Mouse (Mus musculus) monocyte, adult 2 months (primary cell): Measurements from ENCODE around the gene Arl2bp.

Experiments used
- DNase-seq, 2 experiments: peaks; one replicate each; pipeline ENCODE4 v3.0.0; 2022; ENCODE audit warnings: low spot score in 2 of 2, low read depth in 1 of 2

The Arl2bp gene

GRCm38 (mm10) chr8:94666456-94667308, at the start of gene Arl2bp:
Arl2bp (plus strand) TSS chr8:94666600.
- peak; percentile 77 to 85 for DNase-seq

GRCm38 (mm10) chr8:94624885-94625284, 41.5 kb upstream of the Arl2bp start:
- no peak for DNase-seq

- no peak for DNase-seq
These were observed 32.7 kb upstream of the Arl2bp start for GRCm38 (mm10) chr8:94633564-94634194.

GRCm38 (mm10) chr8:94634211-94634610, 32.2 kb upstream of the Arl2bp start:
- no peak for DNase-seq

GRCm38 (mm10) chr8:94641183-94641582, 25.2 kb upstream of the Arl2bp start:
- DNase-seq = no peak

GRCm38 (mm10) chr8:94641938-94642337, 24.5 kb upstream of the Arl2bp start:
- no peak for DNase-seq

- no peak for DNase-seq
These were observed 21.2 kb upstream of the Arl2bp start for GRCm38 (mm10) chr8:94645202-94645601.

- no peak for DNase-seq
These were observed 20.2 kb upstream of the Arl2bp start for GRCm38 (mm10) chr8:94646165-94646564.

GRCm38 (mm10) chr8:94649496-94649895, 16.9 kb upstream of the Arl2bp start:
- DNase-seq = no peak

GRCm38 (mm10) chr8:94652951-94653350, 13.4 kb upstream of the Arl2bp start:
- no peak for DNase-seq

GRCm38 (mm10) chr8:94654994-94655393, 11.4 kb upstream of the Arl2bp start:
- DNase-seq = no peak

- no peak for DNase-seq
These were observed 8.4 kb upstream of the Arl2bp start for GRCm38 (mm10) chr8:94658031-94658430.

GRCm38 (mm10) chr8:94660418-94660817, 6.0 kb upstream of the Arl2bp start:
- no peak for DNase-seq

GRCm38 (mm10) chr8:94664722-94665121, 1.7 kb upstream of the Arl2bp start:
- DNase-seq = no peak

GRCm38 (mm10) chr8:94674384-94674783, 8.0 kb downstream of the Arl2bp start:
- no peak for DNase-seq

- no peak for DNase-seq
These were observed 9.5 kb downstream of the Arl2bp start for GRCm38 (mm10) chr8:94675923-94676322.

GRCm38 (mm10) chr8:94678582-94678981, 12.2 kb downstream of the Arl2bp start:
- DNase-seq = no peak

GRCm38 (mm10) chr8:94680414-94680813, 14.0 kb downstream of the Arl2bp start:
- no peak for DNase-seq

- no peak for DNase-seq
These were observed 16.5 kb downstream of the Arl2bp start for GRCm38 (mm10) chr8:94682732-94683524.

- DNase-seq = no peak
These were observed 17.9 kb downstream of the Arl2bp start for GRCm38 (mm10) chr8:94684287-94684686.

- no peak for DNase-seq
These were observed 19.6 kb downstream of the Arl2bp start for GRCm38 (mm10) chr8:94685953-94686352.

GRCm38 (mm10) chr8:94694701-94695100, 28.3 kb downstream of the Arl2bp start:
- DNase-seq = no peak
